Mouse (Mus musculus): ENCODE data around the gene Spag6.

The Spag6 gene

GRCm38 (mm10) chr2:18688286-18688685 is 5.5 kb upstream of the Spag6 start:
- DNase-seq (ENCODE audit: low read depth, low spot score) = no peak

- DNase-seq (ENCODE audit: low read depth, low spot score) = no peak
Observed at GRCm38 (mm10) chr2:18688708-18689063, 5.1 kb upstream of the Spag6 start.

GRCm38 (mm10) chr2:18689064-18689921 is 4.5 kb upstream of the Spag6 start:
- DNase-seq (ENCODE audit: low read depth, low spot score) = peak; percentile 67

GRCm38 (mm10) chr2:18690055-18690691 is 3.7 kb upstream of the Spag6 start:
- peak; percentile 68 for DNase-seq (ENCODE audit: low read depth, low spot score)

- no peak for DNase-seq (ENCODE audit: low read depth, low spot score)
Observed at GRCm38 (mm10) chr2:18690756-18691155, 3.1 kb upstream of the Spag6 start.

- no peak for DNase-seq (ENCODE audit: low read depth, low spot score)
Observed at GRCm38 (mm10) chr2:18692031-18692430, 1.8 kb upstream of the Spag6 start.

- no peak for DNase-seq (ENCODE audit: low read depth, low spot score)
Observed at GRCm38 (mm10) chr2:18692548-18692947, 1.3 kb upstream of the Spag6 start.

GRCm38 (mm10) chr2:18693491-18693870 is 351 bp upstream of the Spag6 start:
- no peak for DNase-seq (ENCODE audit: low read depth, low spot score)

GRCm38 (mm10) chr2:18694611-18694950 is 749 bp downstream of the Spag6 start:
- no peak for DNase-seq (ENCODE audit: low read depth, low spot score)

- no peak for DNase-seq (ENCODE audit: low read depth, low spot score)
Observed at GRCm38 (mm10) chr2:18695163-18695562, 1.3 kb downstream of the Spag6 start.

GRCm38 (mm10) chr2:18695629-18696150 is 1.9 kb downstream of the Spag6 start:
- no peak for DNase-seq (ENCODE audit: low read depth, low spot score)

GRCm38 (mm10) chr2:18697591-18698244 is 3.9 kb downstream of the Spag6 start:
- no peak for DNase-seq (ENCODE audit: low read depth, low spot score)

- no peak for DNase-seq (ENCODE audit: low read depth, low spot score)
Observed at GRCm38 (mm10) chr2:18698663-18699385, 5.0 kb downstream of the Spag6 start.

GRCm38 (mm10) chr2:18699401-18699990 is 5.7 kb downstream of the Spag6 start:
- DNase-seq (ENCODE audit: low read depth, low spot score) = no peak

- no peak for DNase-seq (ENCODE audit: low read depth, low spot score)
Observed at GRCm38 (mm10) chr2:18710356-18710755, 16.5 kb downstream of the Spag6 start.

GRCm38 (mm10) chr2:18713071-18713470 is 19.2 kb downstream of the Spag6 start:
- DNase-seq (ENCODE audit: low read depth, low spot score) = no peak

- DNase-seq (ENCODE audit: low read depth, low spot score) = no peak
Observed at GRCm38 (mm10) chr2:18714337-18714736, 20.5 kb downstream of the Spag6 start.

- DNase-seq (ENCODE audit: low read depth, low spot score) = no peak
Observed at GRCm38 (mm10) chr2:18718521-18718920, 24.7 kb downstream of the Spag6 start.

- no peak for DNase-seq (ENCODE audit: low read depth, low spot score)
Observed at GRCm38 (mm10) chr2:18722208-18722830, 28.5 kb downstream of the Spag6 start.

- no peak for DNase-seq (ENCODE audit: low read depth, low spot score)
Observed at GRCm38 (mm10) chr2:18724462-18724861, 30.6 kb downstream of the Spag6 start.

- DNase-seq (ENCODE audit: low read depth, low spot score) = no peak
Observed at GRCm38 (mm10) chr2:18725880-18726279, 32.0 kb downstream of the Spag6 start.

Measured in A20 (cell line).